Mouse (Mus musculus) regulatory T cell (primary cell): ENCODE measurements at regions not wholly inside any gene's neighbourhood (a gene's known extent, or its start where the extent isn't known, plus 50 kb on each side); places are given as distances from the start of the nearest gene placed in this dataset.

Experiments
- in situ Hi-C: fragments of 300-600 bp; cut with MboI, MseI; formaldehyde crosslinking; loops from one replicate; pipeline ENCODE4 v1.15.1; 2025; ENCODE audit warnings: high pct_unique_total_duplicates

- in situ Hi-C loops: no loop called here
Measured at GRCm38 (mm10) chr4:92064592-92064991, 82.4 kb downstream of the Izumo3 start.

- in situ Hi-C loops: no loop called here
Measured at GRCm38 (mm10) chr4:92060973-92061372, 86.1 kb downstream of the Izumo3 start.

- in situ Hi-C loops: no loop called here
Measured at GRCm38 (mm10) chr4:92054899-92055298, 92.1 kb downstream of the Izumo3 start.

- in situ Hi-C loops: no loop called here
Measured at GRCm38 (mm10) chr4:92024498-92025113, 122.4 kb downstream of the Izumo3 start.

GRCm38 (mm10) chr4:92000263-92000662 lies 146.8 kb downstream of the Izumo3 start:
- in situ Hi-C loops: loop anchor here (10.0 kb wide), 1 partner anchor 595 kb away; the partner anchor contains the start of gene Elavl2

- in situ Hi-C loops: no loop called here
Measured at GRCm38 (mm10) chr4:91989381-91989780, 157.7 kb downstream of the Izumo3 start.
